Mouse (Mus musculus): ENCODE data around the gene Slc8a1.

DNA sequence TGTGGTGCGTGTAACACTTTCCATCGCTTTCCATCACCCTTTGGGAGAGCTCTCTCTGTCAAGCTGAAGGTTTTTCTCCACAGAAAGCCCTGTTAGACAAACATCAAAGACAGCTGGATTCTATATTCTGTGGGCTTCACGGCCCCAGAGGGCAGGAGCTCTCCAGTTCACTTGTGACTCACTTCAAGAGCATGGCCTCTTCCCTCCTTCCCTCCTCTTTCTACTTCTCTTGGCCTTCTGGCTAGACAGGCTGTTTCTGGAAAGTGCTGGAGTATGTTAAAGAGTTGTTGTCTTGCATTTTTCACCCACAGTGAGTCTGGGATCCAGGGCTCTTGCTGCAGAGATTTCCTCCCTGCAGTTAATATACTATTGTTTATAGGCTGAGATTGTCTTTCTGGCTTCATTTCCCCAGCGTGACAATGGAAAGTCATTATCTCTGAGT is 132.9 kb downstream of the Slc8a1 start:
- TF ChIP-seq ZNF384 (IDR thresholded peaks at IDR 0.05; ENCODE audit: low read depth, low read length) (no peak), ZC3H11A (IDR thresholded peaks at IDR 0.05; ENCODE audit: borderline replicate concordance, low read depth, low read length) (no peak), MAFK (IDR thresholded peaks at IDR 0.05; ENCODE audit: insufficient read depth, low read depth, low read length) (no peak), HCFC1 (IDR thresholded peaks at IDR 0.05; ENCODE audit: borderline replicate concordance, insufficient read depth, low read length) (no peak)

Measured in ES-E14 (cell line).